Mouse (Mus musculus) hematopoietic stem cell, adult 5-6 weeks (primary cell): ENCODE data around the gene Slc44a3. TPM values are rescaled to one million over a fixed set of nuclear protein-coding genes. Genes with fewer than 3 reads are reported as not detected.

Experiments used
- ATAC-seq, 2 experiments: fragments of 125-278 bp in 1 of 2; replicated peaks in 1 of 2; 2 replicates each; pipeline ENCODE4 v1.8.0; 2016 to 2017; ENCODE audit warnings: inconsistent platforms in 2 of 2, mild to moderate bottlenecking in 2 of 2, moderate number of reproducible peaks in 2 of 2, low read depth in 1 of 2, moderate TSS enrichment in 1 of 2; ENCODE audit not compliant: low FRiP score in 2 of 2, poor library complexity in 2 of 2, severe bottlenecking in 2 of 2, insufficient read depth in 1 of 2, low TSS enrichment in 1 of 2
- total RNA-seq: library from RNA; stranded (forward); fragments of 172-1452, 232-1000 nt; gene quantifications from 2 replicates; pipeline ENCODE4 v1.2.3, GENCODE M21; 2017

The Slc44a3 gene
- total RNA-seq, 1 experiment from 2014 or later = not detected

DNA sequence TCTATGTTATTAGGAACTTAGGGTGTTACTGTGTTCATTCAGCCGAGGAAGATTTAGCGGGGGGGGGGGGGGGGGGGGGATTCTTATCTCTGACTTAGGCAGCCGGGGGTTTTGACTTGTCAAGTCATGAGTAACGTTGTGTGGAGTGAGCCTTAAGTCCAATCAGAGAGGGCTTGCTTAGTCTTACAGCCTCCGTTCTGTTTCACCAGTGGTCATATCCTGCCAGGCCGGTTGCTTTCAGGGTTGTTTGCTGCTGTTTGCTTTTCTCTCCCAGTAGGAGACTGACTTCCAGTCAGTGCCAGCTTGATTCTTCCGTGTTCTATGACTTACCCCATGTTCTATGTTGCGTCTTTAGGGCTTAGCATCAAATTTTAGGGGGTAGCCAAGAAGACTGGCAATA lies 85.8 kb downstream of the Slc44a3 start:
- ATAC-seq = no peak

DNA sequence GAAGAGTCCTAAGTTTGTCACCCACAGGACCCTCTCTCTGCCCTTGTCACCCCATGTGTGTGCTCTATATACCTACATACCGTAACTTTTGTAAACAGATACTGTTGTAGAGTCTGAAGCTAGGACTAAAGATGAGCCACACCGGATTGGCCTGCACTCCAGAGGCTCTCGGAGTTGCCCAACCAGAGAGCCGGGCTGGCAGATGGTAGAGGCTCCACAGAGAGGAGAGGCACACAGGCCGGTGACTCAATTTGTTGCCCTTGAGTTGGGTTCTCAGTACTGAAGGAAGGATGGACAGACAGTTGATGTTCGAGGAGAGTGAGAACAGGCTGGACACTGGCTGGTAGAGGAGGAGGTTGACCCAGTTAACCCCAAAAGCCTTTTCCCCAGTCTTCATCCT lies 87.8 kb downstream of the Slc44a3 start:
- ATAC-seq = no peak

DNA sequence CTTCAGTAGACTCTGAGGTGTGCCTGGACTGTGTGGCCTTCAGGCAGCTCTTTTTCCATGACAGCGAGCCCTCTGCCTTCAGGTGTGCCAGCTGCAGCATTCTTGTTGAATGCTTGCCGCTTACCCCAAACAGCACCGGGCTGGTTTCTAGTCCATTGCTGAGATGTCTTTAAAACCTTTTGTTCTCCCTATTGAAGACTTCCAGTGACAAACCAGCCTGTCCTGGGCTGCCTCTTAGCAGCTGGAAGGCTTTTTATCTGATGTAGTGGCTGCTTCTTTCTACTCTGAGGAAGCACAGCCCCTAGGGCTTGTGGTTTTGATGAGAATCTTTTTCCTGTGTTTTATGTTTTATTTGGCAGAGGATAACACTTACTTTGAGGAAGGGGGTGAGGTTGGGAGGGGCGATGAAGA lies 88.3 kb downstream of the Slc44a3 start:
- peak; percentile 49 to 61 for ATAC-seq

DNA sequence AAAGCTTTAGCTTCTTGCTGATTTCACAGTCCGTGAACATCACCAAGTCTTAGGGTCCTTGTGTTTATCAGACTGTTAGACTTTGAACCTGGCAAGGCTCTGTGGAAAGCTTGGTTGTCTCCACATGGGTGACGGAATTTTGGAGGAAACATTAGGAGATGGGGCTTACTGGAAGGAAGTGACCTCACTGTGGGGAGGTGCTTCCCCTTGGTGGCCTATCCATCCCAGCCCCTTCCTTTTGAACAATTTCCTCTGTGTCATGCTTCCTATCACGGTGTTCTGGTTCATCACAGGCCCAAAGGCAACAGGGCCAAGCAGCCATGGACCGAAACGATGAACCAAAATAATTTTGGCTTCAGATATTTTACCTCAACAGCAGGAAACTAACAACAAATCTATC lies 89.9 kb downstream of the Slc44a3 start:
- peak in 1 of 2 experiments; percentile 24; a peak in 1 of 4 replicates for ATAC-seq

DNA sequence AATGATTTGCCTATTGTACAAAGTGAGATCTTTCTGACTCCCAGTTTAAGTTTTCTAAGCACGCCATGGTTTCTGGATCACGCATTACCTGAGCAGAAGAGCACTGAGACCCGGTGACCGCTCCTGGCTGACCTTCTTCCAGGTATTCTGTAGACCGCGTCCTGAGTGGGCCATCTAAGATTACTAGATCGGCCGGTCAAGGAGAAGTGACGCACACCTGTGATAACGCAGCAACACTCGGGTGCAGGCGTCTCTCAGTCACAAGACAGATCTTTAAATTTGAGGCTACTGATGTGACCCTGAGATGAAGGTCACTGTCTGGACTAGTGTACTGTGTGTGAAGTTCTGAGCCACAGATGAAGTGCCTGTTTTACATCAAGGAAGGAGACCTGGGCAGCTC lies 90.7 kb downstream of the Slc44a3 start:
- no peak for ATAC-seq

DNA sequence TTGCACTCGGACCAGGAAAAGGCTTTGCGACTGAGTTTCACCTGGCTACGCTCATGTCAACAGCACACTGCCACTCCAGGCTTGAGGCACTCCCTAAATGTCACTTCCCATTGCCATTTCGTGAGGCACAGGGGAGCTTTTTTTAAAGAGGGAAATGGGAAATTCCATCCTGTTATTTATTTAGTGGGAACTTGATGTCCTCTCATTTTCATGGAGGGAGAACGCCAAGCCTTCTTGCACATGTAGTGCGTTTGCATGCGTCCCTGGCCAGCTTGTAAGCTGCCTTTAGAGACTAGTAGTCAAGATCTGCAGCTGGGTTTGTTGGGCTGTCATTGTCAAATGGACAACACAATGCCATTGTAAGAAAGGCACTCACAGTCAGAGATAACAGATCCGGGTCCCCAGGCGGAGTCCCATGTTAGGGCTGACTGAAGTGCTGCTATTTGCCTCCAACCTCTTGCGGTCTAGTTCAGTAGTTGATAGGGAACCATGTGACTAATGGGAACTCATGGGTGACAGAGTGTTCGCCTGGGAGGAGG lies 92.5 kb downstream of the Slc44a3 start:
- no peak for ATAC-seq

DNA sequence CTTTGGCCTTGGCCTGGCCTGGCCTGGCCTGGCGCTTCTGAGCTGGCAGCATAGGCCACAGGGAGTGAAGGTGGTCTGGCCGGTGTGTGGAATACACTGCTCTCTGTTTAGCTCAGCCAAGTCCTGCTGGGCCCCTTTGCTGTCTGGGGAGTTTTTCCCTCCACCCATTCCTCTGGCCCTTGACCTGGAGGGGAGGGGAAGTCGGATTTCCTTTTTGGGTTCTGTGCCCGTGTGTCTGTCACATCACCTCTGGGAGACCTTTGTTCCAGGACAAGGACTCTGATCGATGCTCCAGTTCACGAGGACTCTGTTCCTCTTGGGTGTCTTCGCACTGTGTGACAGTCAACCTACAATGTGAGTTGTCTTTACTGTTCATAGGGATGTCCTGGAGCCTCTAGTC lies 94.2 kb downstream of the Slc44a3 start:
- ATAC-seq = 0 out of 4 replicates have a peak, but pooled peaks of 1 of the 2 experiments have one; percentile 5

DNA sequence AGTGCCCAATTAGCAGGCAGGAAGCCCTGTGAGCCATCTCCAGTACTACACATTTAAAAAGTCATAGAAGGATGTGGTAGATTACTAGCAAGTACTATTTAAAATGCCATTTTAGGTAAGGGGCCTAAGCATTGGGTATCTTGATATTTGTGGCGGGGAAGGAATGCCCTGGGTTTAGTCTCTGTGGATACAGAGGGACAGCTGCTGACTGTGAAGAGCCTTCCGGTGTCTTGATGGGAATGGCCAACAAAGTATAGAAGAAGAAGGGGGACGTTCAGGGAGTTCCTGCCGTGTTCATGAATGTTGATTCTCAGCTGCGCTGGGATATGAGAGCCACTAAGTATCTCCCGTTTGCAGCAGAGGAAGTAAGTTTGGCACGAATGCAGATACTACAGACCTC lies 95.1 kb downstream of the Slc44a3 start:
- no peak for ATAC-seq

DNA sequence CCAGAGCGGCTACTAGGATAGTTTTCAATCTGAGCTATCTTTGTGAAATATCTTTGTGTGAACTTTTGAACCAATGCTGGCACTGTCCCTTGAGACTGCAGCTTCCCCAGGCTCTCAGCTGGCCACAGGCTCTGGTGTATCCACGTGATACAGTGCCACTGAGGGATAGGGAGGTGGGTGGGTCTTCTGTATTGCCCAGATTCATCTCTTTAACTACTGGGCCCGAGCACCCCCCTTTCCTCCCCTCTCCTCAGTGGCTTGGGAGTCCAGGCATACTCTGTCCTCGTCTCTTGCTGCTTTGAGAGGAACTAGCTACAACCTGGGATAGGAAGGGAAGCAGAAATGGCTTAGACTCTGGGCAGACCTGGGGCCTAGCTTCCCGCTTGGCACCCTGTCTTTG lies 96.9 kb downstream of the Slc44a3 start:
- ATAC-seq = no peak

DNA sequence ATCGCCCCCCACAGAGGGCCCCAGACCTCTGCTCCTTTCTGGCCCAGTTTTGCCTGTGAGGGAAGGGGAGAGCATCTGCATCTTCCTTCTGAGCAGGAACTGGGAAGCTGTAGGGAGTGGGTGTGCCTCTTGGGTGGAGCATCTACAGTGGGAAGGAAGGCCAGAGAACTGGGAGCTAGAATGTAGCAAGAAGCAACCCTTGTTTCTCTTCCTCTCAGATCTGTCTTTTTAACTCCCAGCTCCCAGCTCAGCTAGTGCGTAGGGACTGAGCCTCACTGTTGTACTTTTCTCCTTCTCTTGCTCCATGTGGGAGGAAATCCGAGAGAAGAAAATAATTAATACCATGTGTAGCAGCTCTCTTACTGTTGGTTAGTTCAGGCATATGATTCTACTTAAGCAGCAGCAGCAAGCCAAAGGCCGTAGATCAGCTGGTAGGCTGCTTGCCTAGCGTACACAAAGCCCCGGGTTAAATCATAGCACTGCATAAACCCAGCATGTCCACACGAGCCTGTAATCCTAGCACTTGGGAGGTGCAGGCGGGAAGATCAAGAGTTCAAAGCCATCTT lies 98.2 kb downstream of the Slc44a3 start:
- ATAC-seq = no peak

DNA sequence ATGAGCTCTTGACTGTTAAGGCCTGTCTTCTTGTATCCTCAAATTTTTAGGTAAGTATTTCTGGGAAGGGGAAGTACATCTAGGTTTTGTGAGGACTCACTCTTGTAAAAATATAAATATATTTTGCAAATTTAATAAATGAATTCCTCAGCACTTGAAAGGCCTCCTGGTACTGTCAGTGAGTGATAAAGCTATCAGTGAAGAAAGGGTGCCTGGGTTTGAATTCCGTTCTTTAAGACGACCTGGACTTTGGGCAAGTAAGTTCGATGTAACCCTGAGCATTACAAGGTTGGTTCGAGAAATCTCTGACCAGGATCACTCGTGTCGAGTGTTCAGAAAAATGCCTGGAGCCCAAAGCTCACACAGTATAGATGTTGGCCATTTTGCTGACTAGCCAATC lies 98.8 kb downstream of the Slc44a3 start:
- ATAC-seq = no peak

DNA sequence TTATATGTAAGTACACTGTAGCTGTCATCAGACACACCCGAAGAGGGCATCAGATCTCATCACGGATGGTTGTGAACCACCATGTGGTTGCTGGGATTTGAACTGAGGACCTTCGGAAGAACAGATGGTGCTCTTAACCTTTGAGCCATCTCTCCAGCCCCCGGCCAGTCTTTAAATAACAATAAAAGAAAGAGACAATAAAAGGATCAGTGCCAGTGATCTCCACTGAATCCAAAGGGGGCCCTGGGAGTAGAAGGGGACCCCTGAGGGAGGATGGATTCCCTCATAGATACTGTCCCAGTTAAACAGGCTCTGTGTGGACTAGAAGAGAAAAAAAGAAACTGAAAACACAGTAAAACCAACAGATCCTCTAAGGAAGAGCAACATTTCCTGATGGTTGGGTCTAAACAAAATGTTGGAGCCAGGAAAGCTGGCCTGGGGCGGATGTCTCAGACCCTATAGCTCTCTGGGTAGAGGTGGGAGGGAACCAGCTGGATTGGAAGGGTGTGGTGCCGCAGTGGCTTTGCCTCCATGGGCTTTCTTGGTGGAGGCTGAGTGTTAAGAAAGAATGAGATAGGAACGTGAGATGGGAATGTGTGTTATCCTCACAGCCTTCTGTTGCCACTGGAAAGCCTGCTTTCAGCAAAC lies 101.8 kb downstream of the Slc44a3 start:
- ATAC-seq = no peak

DNA sequence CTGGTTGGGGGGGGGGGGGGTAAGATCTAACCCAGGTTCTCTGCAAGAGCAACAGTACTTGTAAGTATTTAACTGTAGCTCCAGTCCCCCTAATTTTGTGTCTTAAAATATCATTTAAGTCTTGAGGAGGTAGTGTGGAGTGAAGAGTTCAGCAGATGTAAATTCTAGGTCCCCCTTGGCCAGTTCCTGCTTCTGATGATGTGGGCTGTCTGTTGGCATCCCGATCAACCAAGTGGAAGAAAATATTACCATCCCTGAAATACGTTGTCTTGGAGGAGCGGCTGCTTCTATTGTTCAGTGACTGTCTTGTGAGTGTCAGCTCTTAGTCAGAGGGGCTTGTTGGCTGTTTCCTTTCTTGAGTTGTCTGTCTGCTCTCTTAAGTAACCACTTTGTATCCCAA lies 102.7 kb downstream of the Slc44a3 start:
- ATAC-seq = no peak

DNA sequence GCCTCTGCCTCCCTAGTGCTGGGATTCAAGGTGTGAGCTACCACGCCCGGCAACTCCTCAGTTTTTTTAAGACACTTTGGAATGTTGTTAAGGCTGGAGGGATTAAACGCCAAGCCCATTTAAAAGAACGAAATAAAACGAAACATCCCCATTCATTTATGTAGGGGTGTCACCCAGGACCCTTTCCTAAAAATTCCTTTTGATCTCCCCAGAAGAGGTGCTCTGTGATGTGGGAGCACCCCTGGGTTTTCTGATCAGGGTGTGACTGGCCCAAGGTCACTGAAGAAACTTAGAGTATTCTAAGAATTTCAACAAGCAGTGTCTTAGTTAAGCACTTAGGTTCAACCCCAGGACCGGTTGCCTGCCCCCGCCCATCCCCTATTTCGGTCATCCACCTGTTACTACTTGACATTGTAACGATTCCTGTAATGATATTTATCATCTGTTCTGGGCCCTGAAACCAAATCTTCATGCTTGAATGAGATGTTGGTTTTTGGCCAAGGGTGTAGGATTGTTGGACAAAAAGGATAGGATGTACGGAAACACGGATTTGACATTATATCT lies 103.4 kb downstream of the Slc44a3 start:
- no peak for ATAC-seq

DNA sequence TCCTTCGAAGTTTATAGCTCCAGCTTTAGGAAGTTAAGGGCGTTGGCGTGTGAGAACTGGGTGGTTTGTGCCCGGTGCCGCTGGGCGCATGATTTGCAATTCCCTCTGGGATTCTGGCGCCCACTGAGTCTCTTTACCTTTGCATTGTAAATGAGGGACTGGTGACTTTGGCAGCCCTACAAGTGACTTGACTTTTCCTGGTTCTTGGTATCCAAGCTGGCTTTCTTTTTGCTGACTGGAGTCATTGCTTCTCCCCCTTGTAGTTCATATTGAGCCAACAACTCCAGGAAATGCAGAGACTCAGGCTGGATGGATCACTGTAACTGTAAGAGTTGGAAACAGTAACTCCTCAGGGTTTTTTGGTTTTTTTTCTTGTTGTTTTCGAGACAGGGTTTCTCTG lies 104.0 kb downstream of the Slc44a3 start:
- no peak for ATAC-seq

DNA sequence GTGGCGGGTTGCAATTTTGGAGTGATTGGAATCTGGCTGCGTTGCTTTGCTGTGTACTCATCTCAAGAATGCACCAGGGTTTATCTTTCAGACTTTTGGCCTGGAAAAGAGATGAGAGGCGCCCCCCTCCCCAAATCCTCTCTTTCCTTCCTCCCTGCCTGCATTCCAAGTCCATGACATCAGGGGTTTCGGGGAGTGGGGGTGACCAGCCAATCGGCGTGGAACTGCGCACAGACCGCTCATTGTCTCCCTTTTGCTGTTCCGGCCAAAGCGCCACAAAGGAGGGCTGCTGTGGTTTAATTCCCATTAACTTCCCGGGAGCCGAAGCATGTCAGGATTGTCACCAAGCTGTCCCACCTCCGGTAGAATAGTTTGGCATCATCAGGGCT lies 104.7 kb downstream of the Slc44a3 start:
- no peak for ATAC-seq

DNA sequence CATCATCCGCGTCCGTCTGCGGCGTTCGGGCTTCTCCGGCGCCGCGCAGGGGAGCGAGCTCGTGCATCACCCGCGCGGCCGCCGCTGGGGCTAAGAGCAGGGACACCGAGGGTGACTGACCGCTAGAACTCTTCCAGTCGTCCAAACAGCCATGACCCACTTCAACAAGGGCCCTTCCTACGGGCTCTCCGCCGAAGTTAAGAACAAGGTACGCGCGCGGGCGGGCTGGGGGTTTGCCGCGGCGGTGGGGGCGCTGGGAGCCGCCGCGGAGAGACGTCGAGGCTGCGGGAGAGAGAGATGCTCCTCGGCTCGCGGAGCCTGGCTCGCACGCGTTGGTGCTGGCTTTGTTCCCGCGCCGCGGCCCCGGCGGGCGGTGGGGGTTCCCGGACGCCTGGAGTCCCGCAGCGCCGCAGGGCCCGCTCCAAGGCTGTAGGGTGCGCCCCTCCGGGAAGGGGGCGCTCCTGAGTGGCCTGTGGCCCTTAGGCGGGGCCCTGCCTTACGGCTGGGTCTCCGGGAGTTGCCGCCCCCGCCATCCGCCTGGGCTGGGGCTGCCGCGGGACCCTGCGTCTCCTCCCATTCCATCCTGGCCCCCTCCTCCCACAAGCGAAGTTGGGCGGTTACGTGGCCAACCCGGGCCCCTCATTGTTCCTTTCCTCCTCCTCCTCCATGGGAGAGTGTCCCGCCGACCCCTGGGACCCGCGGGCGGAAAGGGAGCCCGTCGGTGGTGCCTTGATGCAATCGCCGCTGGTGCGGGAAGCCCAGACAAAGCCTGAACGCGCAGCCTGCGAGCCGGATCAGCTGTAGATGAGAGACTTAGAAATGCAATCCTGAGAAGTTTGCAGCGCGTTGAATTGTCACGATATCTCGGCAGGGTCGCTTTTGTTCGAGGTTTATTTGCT lies 105.3 kb downstream of the Slc44a3 start:
- peak in 1 of 2 experiments; percentile 40; a peak in 2 of 4 replicates for ATAC-seq
